Mouse (Mus musculus) CH12.LX (cell line): ENCODE data around the gene Gm10382. TPM values are rescaled to one million over a fixed set of nuclear protein-coding genes. Genes with fewer than 3 reads are reported as not detected.

ENCODE experiments used
- DNase-seq: peaks from one replicate; pipeline ENCODE4 v3.0.0-alpha.2; 2013; ENCODE audit errors: extremely low read depth
- H3K27ac ChIP-seq: 2 replicates; pipeline ENCODE4 v1.5.1; 2012; ENCODE audit warnings: low read depth, mild to moderate bottlenecking, control low read depth, moderate library complexity; ENCODE audit not compliant: insufficient read depth
- H3K27me3 ChIP-seq: replicated peaks from 2 replicates; pipeline ENCODE3; 2012; ENCODE audit warnings: inconsistent platforms
- H3K36me3 ChIP-seq, 2 experiments: replicated peaks in 1 of 2; 2 replicates each; pipeline versions ENCODE3 to v1.6.1; 2012; ENCODE audit warnings: inconsistent platforms in 1 of 2, low read length in 1 of 2, mild to moderate bottlenecking in 1 of 2, mixed read lengths in 1 of 2, moderate library complexity in 1 of 2; ENCODE audit not compliant: control insufficient read depth in 1 of 2, insufficient read depth in 1 of 2
- H3K4me1 ChIP-seq, 2 experiments: 2 replicates each; pipeline ENCODE4 v1.6.1; 2012; ENCODE audit warnings: inconsistent platforms in 1 of 2, moderate library complexity in 1 of 2; ENCODE audit not compliant: insufficient read depth in 2 of 2, control insufficient read depth in 1 of 2
- H3K4me2 ChIP-seq: 2 replicates; pipeline ENCODE4 v1.6.1; 2012; ENCODE audit warnings: low read depth, mild to moderate bottlenecking, control low read depth; ENCODE audit not compliant: poor library complexity, insufficient read depth, severe bottlenecking
- H3K4me3 ChIP-seq, 3 experiments: fragments of 150-350 bp in 1 of 3; sonication (generic) in 1 of 3; replicated peaks in 1 of 3; 2 replicates each; pipeline versions ENCODE3 to v1.5.1; 2011 to 2012; ENCODE audit warnings: low read depth in 2 of 3, low read length in 2 of 3, mild to moderate bottlenecking in 2 of 3, moderate library complexity in 2 of 3, control low read depth in 1 of 3, improper control_type of control experiment in 1 of 3, inconsistent platforms in 1 of 3, mixed read lengths in 1 of 3; ENCODE audit not compliant: poor library complexity in 1 of 3
- H3K79me2 ChIP-seq: replicated peaks from 2 replicates; pipeline ENCODE4 v1.6.1; 2012; ENCODE audit warnings: mild to moderate bottlenecking, moderate library complexity; ENCODE audit not compliant: control insufficient read depth, poor library complexity, insufficient read depth, severe bottlenecking; ENCODE audit errors: extremely low read depth
- H3K9ac ChIP-seq: 2 replicates; pipeline ENCODE4 v1.6.1; 2012; ENCODE audit warnings: low read depth, mild to moderate bottlenecking, control low read depth, moderate library complexity; ENCODE audit not compliant: insufficient read depth
- H3K9me3 ChIP-seq: replicated peaks from 2 replicates; pipeline ENCODE3; 2012; ENCODE audit warnings: low read length, inconsistent platforms, mixed read lengths
- BHLHE40 ChIP-seq: IDR thresholded peaks from 2 replicates; pipeline ENCODE4 v1.6.1; 2011; ENCODE audit warnings: mild to moderate bottlenecking, low read depth, low read length, improper control_type of control experiment
- CHD1 ChIP-seq: IDR thresholded peaks from 2 replicates; pipeline ENCODE4 v1.6.1; 2012; ENCODE audit warnings: low read depth, low read length, improper control_type of control experiment, inconsistent platforms
- CHD2 ChIP-seq: IDR thresholded peaks from 2 replicates; pipeline ENCODE4 v1.6.1; 2011; ENCODE audit warnings: low read length, improper control_type of control experiment
- IRF4 ChIP-seq: IDR thresholded peaks from 2 replicates; pipeline ENCODE4 v1.6.1; 2014; ENCODE audit warnings: low read depth, mild to moderate bottlenecking, inconsistent platforms, low read length, improper control_type of control experiment
- JUN ChIP-seq: IDR thresholded peaks from 2 replicates; pipeline ENCODE4 v1.6.1; 2011; ENCODE audit warnings: low read depth, mild to moderate bottlenecking, low read length, improper control_type of control experiment, moderate library complexity; ENCODE audit not compliant: insufficient read depth
- KAT2A ChIP-seq: IDR thresholded peaks from 2 replicates; pipeline ENCODE4 v1.6.1; 2012; ENCODE audit warnings: low read length, improper control_type of control experiment, inconsistent platforms; ENCODE audit not compliant: insufficient replicate concordance
- MAFK ChIP-seq: IDR thresholded peaks from 2 replicates; pipeline ENCODE4 v1.6.1; 2011; ENCODE audit warnings: low read length, improper control_type of control experiment; ENCODE audit not compliant: insufficient replicate concordance
- MAX ChIP-seq: IDR thresholded peaks from 2 replicates; pipeline ENCODE4 v1.6.1; 2011; ENCODE audit warnings: low read length, improper control_type of control experiment
- MEF2A ChIP-seq: IDR thresholded peaks from 2 replicates; pipeline ENCODE4 v1.6.1; 2014; ENCODE audit warnings: low read depth, mild to moderate bottlenecking, inconsistent platforms, low read length, improper control_type of control experiment, borderline replicate concordance
- MYC ChIP-seq: IDR thresholded peaks from 2 replicates; pipeline ENCODE4 v1.6.1; 2011; ENCODE audit warnings: low read depth, mild to moderate bottlenecking, improper control_type of control experiment, low read length
- NELFE ChIP-seq: IDR thresholded peaks from 2 replicates; pipeline ENCODE4 v1.6.1; 2011; ENCODE audit warnings: low read depth, low read length, improper control_type of control experiment
- NRF1 ChIP-seq: IDR thresholded peaks from 2 replicates; pipeline ENCODE4 v1.6.1; 2014; ENCODE audit warnings: low read depth, mild to moderate bottlenecking, inconsistent platforms, low read length, improper control_type of control experiment, moderate library complexity
- SMC3 ChIP-seq: IDR thresholded peaks from 2 replicates; pipeline ENCODE4 v1.6.1; 2011; ENCODE audit warnings: low read depth, low read length, improper control_type of control experiment
- UBTF ChIP-seq: IDR thresholded peaks from 2 replicates; pipeline ENCODE4 v1.6.1; 2012; ENCODE audit warnings: low read depth, mild to moderate bottlenecking, inconsistent platforms, low read length, improper control_type of control experiment, moderate library complexity
- USF1 ChIP-seq: IDR thresholded peaks from 2 replicates; pipeline ENCODE4 v1.6.1; 2014; ENCODE audit warnings: low read depth, mild to moderate bottlenecking, inconsistent platforms, low read length, improper control_type of control experiment
- USF2 ChIP-seq: conservative IDR thresholded peaks from 2 replicates; pipeline ENCODE4 v1.6.1; 2011; ENCODE audit warnings: low read depth, low read length, improper control_type of control experiment
- ZKSCAN1 ChIP-seq: IDR thresholded peaks from 2 replicates; pipeline ENCODE4 v1.6.1; 2012; ENCODE audit warnings: low read depth, inconsistent platforms, low read length, improper control_type of control experiment, borderline replicate concordance
- ZNF384 ChIP-seq: IDR thresholded peaks from 2 replicates; pipeline ENCODE4 v1.6.1; 2012; ENCODE audit warnings: low read depth, low read length, improper control_type of control experiment, inconsistent platforms
- dilution Hi-C: fragments of 300-500 bp; cut with MboI; formaldehyde crosslinking; loops from 2 replicates; pipeline ENCODE4 v1.14.3; 2020; ENCODE audit warnings: low sequenced_read_pairs; ENCODE audit not compliant: extremely low pct_unique_long_range_greater_than_20kb, extremely low pct_ligation_motif_present
- in situ Hi-C: fragments of 300-500 bp; cut with MboI; formaldehyde crosslinking; loops from 3 replicates; pipeline ENCODE4 v1.14.3; 2019; ENCODE audit warnings: low sequenced_read_pairs, low pct_ligation_motif_present, low pct_unique_long_range_greater_than_20kb, mixed read lengths
- polyA plus RNA-seq: library from polyadenylated mRNA; unstranded; fragments of >175 nt; gene quantifications from 2 replicates; pipeline ENCODE4 v1.2.1, GENCODE M21; 2012; ENCODE audit warnings: low read depth; ENCODE audit not compliant: insufficient read length
- total RNA-seq, 2 experiments: library from RNA; depleted of rRNA; stranded (reverse); fragments of 300-350 nt in 1 of 2; fragments of >200 nt in 1 of 2; gene quantifications; 2 replicates each; pipeline ENCODE4 v1.2.3; 2012 to 2014

Gene Gm10382
- total and polyA plus RNA-seq, 3 experiments: 0.59 to 1.1 TPM; not detected in 1

DNA sequence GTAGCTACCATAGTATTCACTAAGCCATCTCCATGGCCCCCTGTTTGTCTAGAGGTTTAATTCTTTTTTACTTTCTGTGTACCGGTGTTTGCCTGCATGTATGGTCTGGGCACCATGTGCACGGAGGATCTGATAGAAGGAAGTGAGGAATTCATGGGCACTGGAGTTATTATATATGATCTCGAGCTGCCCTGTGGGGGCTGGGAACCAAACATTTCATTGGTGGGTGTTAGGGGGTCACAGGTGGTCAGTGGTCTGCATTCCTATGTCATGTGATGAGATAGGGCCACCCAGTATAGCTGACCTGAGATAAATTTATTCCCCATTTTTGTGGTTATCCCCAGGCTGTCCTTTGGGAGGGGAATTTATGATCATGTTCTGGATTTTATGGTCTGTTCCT lies 5.9 kb downstream of the Gm10382 start:
- Histone ChIP-seq H3K9ac (no peak overlapping the region), H3K27ac (no peak overlapping the region), H3K27me3 (no peaks in the 10 kb centered on the region), H3K4me3 (no peak overlapping the region), H3K4me2 (peak overlapping the region; percentile 61; the same call in 1 of the 2 replicates), H3K36me3 (no peaks in the 10 kb centered on the region), H3K9me3 (no peaks in the 10 kb centered on the region), H3K4me1 (peaks cover 6 to 32% of the 10 kb centered on the region in 2 experiments; a peak in 3 of 4 replicates), H3K79me2 (0 out of 2 replicates have a peak, but pooled peaks cover 2% of the 10 kb centered on the region)
- dilution Hi-C loops: no loop called here
- no peak for DNase-seq
- no peak for TF ChIP-seq BHLHE40
- TF ChIP-seq JUN: no peak
- no peak for TF ChIP-seq MEF2A
- no peak for TF ChIP-seq MAFK
- no peak for TF ChIP-seq USF1
- no peak for TF ChIP-seq UBTF
- TF ChIP-seq NELFE: no peak
- TF ChIP-seq SMC3: no peak
- no peak for TF ChIP-seq CHD2
- no peak for TF ChIP-seq MYC
- TF ChIP-seq ZNF384: no peak
- TF ChIP-seq IRF4: no peak
- TF ChIP-seq CHD1: no peak
- TF ChIP-seq KAT2A: no peak
- TF ChIP-seq USF2: no peak
- no peak for TF ChIP-seq ZKSCAN1
- no peak for TF ChIP-seq NRF1
- TF ChIP-seq MAX: no peak
- in situ Hi-C loops: no loop called here

- in situ Hi-C loops (no loop called here), dilution Hi-C loops (no loop called here)
- H3K4me2 ChIP-seq: peak overlapping the region; percentile 15
- peaks cover 0 to 3% of the 10 kb centered on the region in 2 experiments; a peak in 2 of 4 replicates for H3K4me1 ChIP-seq
- peak overlapping the region in 1 of 3 experiments; percentile 31 for H3K4me3 ChIP-seq
- TF ChIP-seq USF1: no peak
- 0 out of 2 replicates have a peak, but pooled peaks have one; percentile 9 for TF ChIP-seq IRF4
- peak; percentile 86 for TF ChIP-seq ZNF384
- no peak for TF ChIP-seq UBTF
- no peaks in the 10 kb centered on the region for H3K9me3 ChIP-seq
- no peak overlapping the region for H3K27ac ChIP-seq
- no peaks in the 10 kb centered on the region for H3K79me2 ChIP-seq
- H3K27me3 ChIP-seq: no peaks in the 10 kb centered on the region
- no peak for DNase-seq
- no peak overlapping the region for H3K9ac ChIP-seq
- H3K36me3 ChIP-seq: no peaks in the 10 kb centered on the region
Measured at GRCm38 (mm10) chr5:125400903-125401302, 11.8 kb downstream of the Gm10382 start.
